Mouse (Mus musculus) liver, adult 2 months (tissue): ENCODE measurements around the gene BC024978.

Experiments used
- CTCF ChIP-seq: fragments of 200-500 bp; IDR thresholded peaks from 2 replicates; pipeline ENCODE4 v1.5.1; 2011; ENCODE audit warnings: low read depth, low read length, control low read depth
- POLR2A ChIP-seq: fragments of 200-500 bp; IDR thresholded peaks from 2 replicates; pipeline ENCODE4 v1.6.1; 2011; ENCODE audit warnings: low read length, control low read depth; ENCODE audit not compliant: insufficient read depth; ENCODE audit errors: extremely low read depth

DNA sequence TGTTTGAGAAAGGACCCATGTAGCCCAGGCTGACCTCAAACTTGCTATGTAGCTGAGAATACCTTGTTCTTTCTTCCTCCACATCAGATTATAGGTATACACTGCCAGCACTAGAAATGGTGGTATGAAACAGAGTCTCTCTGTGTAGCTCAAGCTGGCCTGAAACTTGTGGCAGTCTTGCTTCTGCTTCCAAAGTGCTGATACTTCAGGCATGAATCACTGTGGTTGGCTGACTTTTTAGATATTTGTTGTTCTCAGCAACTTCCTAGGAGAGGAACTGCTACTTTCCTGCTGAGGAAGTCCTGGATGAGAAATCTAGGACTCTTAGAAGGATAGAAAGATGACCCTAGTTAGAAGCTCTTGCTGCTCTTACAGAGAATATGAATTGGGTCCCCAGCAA is 2.8 kb downstream of the BC024978 start:
- TF ChIP-seq POLR2A, result no peak
- no peak for TF ChIP-seq CTCF
